10 mouse cellular contexts compared by ENCODE assay signal in genomic region chr1:37686953-37687441, GRCm38 (mm10). TPM values are rescaled to one million over a fixed set of nuclear protein-coding genes. Genes with fewer than 3 reads are reported as not detected.
A peak's percentile ranks its signal among the peaks of the same experiment; 100 is the strongest.
DNase-seq lines count a peak whose midpoint lies in the region; ATAC-seq and TF ChIP-seq lines count a peak whose summit lies in the region.
"Had no signal": no experiment of that assay in that cellular context is flagged by ENCODE, and none has a peak within 500 bp of the region (broad histone marks: within the 10 kb centered on the region; RNA-seq: fewer than 3 reads in every experiment).

No protein-coding gene starts in this region.

- no peak for TF ChIP-seq CTCF in forebrain, postnatal 0 days (IDR thresholded peaks at IDR 0.05; ENCODE audit: low read depth)
- TF ChIP-seq CTCF in left cerebral cortex, adult 2 months (IDR thresholded peaks at IDR 0.05), result no peak

- H3K9me3 ChIP-seq in hindbrain, embryonic 15.5 days, result no peaks in the 10 kb centered on the region
- H3K9me3 ChIP-seq in hindbrain, embryonic 11.5 days (ENCODE audit: control insufficient read depth, low read length), result no peaks in the 10 kb centered on the region
- H3K9me3 ChIP-seq in forebrain, postnatal 0 days (ENCODE audit: low read length), result no peaks in the 10 kb centered on the region
- H3K9me3 ChIP-seq in midbrain, embryonic 13.5 days, result no peaks in the 10 kb centered on the region

- no peaks in the 10 kb centered on the region for H3K4me1 ChIP-seq in hindbrain, embryonic 15.5 days (replicated peaks)
- no peaks in the 10 kb centered on the region for H3K4me1 ChIP-seq in hindbrain, embryonic 11.5 days (replicated peaks; ENCODE audit: control insufficient read depth, insufficient read depth, low read length)
- no peaks in the 10 kb centered on the region for H3K4me1 ChIP-seq in forebrain, postnatal 0 days (ENCODE audit: insufficient read depth)
- peaks cover 4% of the 10 kb centered on the region; the same call in 1 of the 2 replicates for H3K4me1 ChIP-seq in midbrain, embryonic 13.5 days (replicated peaks)
- H3K4me1 ChIP-seq: neural tube, embryonic 12.5 days had no signal

- H3K27ac ChIP-seq in hindbrain, embryonic 15.5 days (replicated peaks), result no peak overlapping the region
- no peak overlapping the region for H3K27ac ChIP-seq in hindbrain, embryonic 11.5 days (ENCODE audit: low read depth, low read length)
- peak overlapping the region; percentile 24; the same call in 1 of the 2 replicates for H3K27ac ChIP-seq in forebrain, postnatal 0 days (ENCODE audit: low read depth, low read length)
- peak overlapping the region; percentile 45 for H3K27ac ChIP-seq in left cerebral cortex, adult 2 months
- H3K27ac ChIP-seq in midbrain, embryonic 13.5 days, result no peak overlapping the region
- H3K27ac ChIP-seq: macrophage; neural tube, embryonic 12.5 days had no signal

- H3K4me2 ChIP-seq in hindbrain, embryonic 15.5 days, result peak overlapping the region; percentile 41
- H3K4me2 ChIP-seq in hindbrain, embryonic 11.5 days (replicated peaks; ENCODE audit: low read depth, low read length), result no peak overlapping the region
- H3K4me2 ChIP-seq in forebrain, postnatal 0 days (ENCODE audit: low read depth), result peak overlapping the region; percentile 16
- H3K4me2 ChIP-seq in midbrain, embryonic 13.5 days (replicated peaks), result no peak overlapping the region
- H3K4me2 ChIP-seq: neural tube, embryonic 12.5 days had no signal

- no peak overlapping the region for H3K9ac ChIP-seq in hindbrain, embryonic 15.5 days
- H3K9ac ChIP-seq in hindbrain, embryonic 11.5 days (ENCODE audit: low read depth, low read length), result no peak overlapping the region
- H3K9ac ChIP-seq in forebrain, postnatal 0 days, result no peak overlapping the region
- no peak overlapping the region for H3K9ac ChIP-seq in midbrain, embryonic 13.5 days (replicated peaks)
- H3K9ac ChIP-seq: neural tube, embryonic 12.5 days had no signal

- no peak for DNase-seq in hindbrain, embryonic 11.5 days (ENCODE audit: low spot score)
- DNase-seq in forebrain, postnatal 0 days, result peak; percentile 55
- peak in 1 of 2 experiments; percentile 58 for DNase-seq in left cerebral cortex, adult 2 months (ENCODE audit: extremely low spot score in 1 of 2, low spot score in 2 of 2)
- peak; percentile 78 to 85 for DNase-seq in right cerebral cortex, postnatal 36 days (ENCODE audit: low spot score in 2 of 2)
- DNase-seq in urinary bladder, postnatal 36 days (ENCODE audit: low spot score in 2 of 2), result no peak

- WGBS in hindbrain, embryonic 15.5 days, result 71% methylated on average over 15 of the region's 15 CpGs
- WGBS in hindbrain, embryonic 11.5 days, result 85% methylated on average over 15 of the region's 15 CpGs
- WGBS in forebrain, postnatal 0 days, result 63% methylated on average over 15 of the region's 15 CpGs
- 87% methylated on average over 15 of the region's 15 CpGs for WGBS in midbrain, embryonic 13.5 days

- intact Hi-C loops in left cerebral cortex, adult 2 months (cut with DNase I), result no loop called here

- H3K27me3 ChIP-seq in hindbrain, embryonic 15.5 days, result no peaks in the 10 kb centered on the region
- no peaks in the 10 kb centered on the region for H3K27me3 ChIP-seq in hindbrain, embryonic 11.5 days (ENCODE audit: control insufficient read depth, insufficient read depth, low read length)
- H3K27me3 ChIP-seq in forebrain, postnatal 0 days (ENCODE audit: insufficient read depth, low read length), result no peaks in the 10 kb centered on the region
- no peaks in the 10 kb centered on the region for H3K27me3 ChIP-seq in midbrain, embryonic 13.5 days
- H3K27me3 ChIP-seq: neural tube, embryonic 12.5 days had no signal

- peak overlapping the region; percentile 7; the same call in 1 of the 2 replicates for H3K4me3 ChIP-seq in hindbrain, embryonic 15.5 days
- H3K4me3 ChIP-seq in hindbrain, embryonic 11.5 days (ENCODE audit: low read depth, low read length), result no peak overlapping the region
- H3K4me3 ChIP-seq in forebrain, postnatal 0 days (ENCODE audit: low read depth, low read length), result no peak overlapping the region
- peak overlapping the region; percentile 14; the same call in 1 of the 2 replicates for H3K4me3 ChIP-seq in left cerebral cortex, adult 2 months
- H3K4me3 ChIP-seq in midbrain, embryonic 13.5 days (replicated peaks), result no peak overlapping the region
- H3K4me3 ChIP-seq: neural tube, embryonic 12.5 days had no signal

- peak; percentile 48; the same call in 1 of the 2 replicates for ATAC-seq in hindbrain, embryonic 15.5 days (ENCODE audit: low FRiP score, low read depth)
- no peak for ATAC-seq in hindbrain, embryonic 11.5 days (ENCODE audit: low FRiP score)
- ATAC-seq in forebrain, postnatal 0 days, result peak; percentile 81
- no peak for ATAC-seq in midbrain, embryonic 13.5 days

- H3K36me3 ChIP-seq in hindbrain, embryonic 15.5 days, result no peaks in the 10 kb centered on the region
- H3K36me3 ChIP-seq in hindbrain, embryonic 11.5 days (ENCODE audit: control insufficient read depth, insufficient read depth, low read length), result no peaks in the 10 kb centered on the region
- H3K36me3 ChIP-seq in forebrain, postnatal 0 days (ENCODE audit: insufficient read depth), result no peaks in the 10 kb centered on the region
- no peaks in the 10 kb centered on the region for H3K36me3 ChIP-seq in midbrain, embryonic 13.5 days
- H3K36me3 ChIP-seq: neural tube, embryonic 12.5 days had no signal

RNA-seq across cellular contexts. Expression of gene 2010300C02Rik, which starts 32.9 kb away (rescaled TPM):
- 2.5 and 3.2 TPM in 2 replicates for polyA plus RNA-seq in hindbrain, embryonic 15.5 days (2015; fragmentation: Nextera tagmentation; extraction: Ambion mirVana)
- polyA plus RNA-seq in hindbrain, embryonic 11.5 days (2014; fragmentation: Nextera tagmentation; extraction: Ambion mirVana), result 0.66 and 0.84 TPM in 2 replicates
- total RNA-seq in forebrain, postnatal 0 days (2014; rRNA removed), result 20.5 and 22.7 TPM in 2 replicates
- polyA plus RNA-seq in forebrain, postnatal 0 days (2015; fragmentation: Nextera tagmentation; extraction: Ambion mirVana), result 10.4 and 13.6 TPM in 2 replicates
- 100 to 1,000 TPM; 282 to 283 TPM for total RNA-seq in left cerebral cortex, adult 2 months (2021)
- polyA plus RNA-seq in midbrain, embryonic 13.5 days (2015; fragmentation: Nextera tagmentation; extraction: Ambion mirVana), result 0.83 and 0.85 TPM in 2 replicates
- total RNA-seq: granulocyte monocyte progenitor cell, adult 5-6 weeks had no signal
- polyA plus RNA-seq: macrophage had no signal

Comparison
In these comparisons a context has a peak if more than half of its experiments do, and no peak if none do; other contexts are left out.
1. ATAC-seq: peak in hindbrain, embryonic 15.5 days (single experiment) and forebrain, postnatal 0 days (single experiment); none in hindbrain, embryonic 11.5 days (single experiment) and midbrain, embryonic 13.5 days (single experiment).
2. H3K4me2 ChIP-seq: peak in hindbrain, embryonic 15.5 days (single experiment) and forebrain, postnatal 0 days (single experiment); none in hindbrain, embryonic 11.5 days (single experiment) and midbrain, embryonic 13.5 days (single experiment).
3. H3K4me3 ChIP-seq: peak in hindbrain, embryonic 15.5 days (single experiment) and left cerebral cortex, adult 2 months (single experiment); none in hindbrain, embryonic 11.5 days (single experiment), forebrain, postnatal 0 days (single experiment) and midbrain, embryonic 13.5 days (single experiment).
4. H3K27ac ChIP-seq: peak in forebrain, postnatal 0 days (single experiment) and left cerebral cortex, adult 2 months (single experiment); none in hindbrain, embryonic 15.5 days (single experiment), hindbrain, embryonic 11.5 days (single experiment) and midbrain, embryonic 13.5 days (single experiment).
5. DNase-seq: peak in forebrain, postnatal 0 days (single experiment) and right cerebral cortex, postnatal 36 days (2 of 2); none in hindbrain, embryonic 11.5 days (single experiment) and urinary bladder, postnatal 36 days (0 of 2).